Mouse (Mus musculus): ENCODE data around the gene Mageb2.
"Not testable (repeated sequence)": the region's sequence is repeated elsewhere in the genome, so short reads cannot be mapped to it uniquely, and the experiment has no call there.

The Mageb2 gene

GRCm38 (mm10) chrX:91331390-91331789 lies at the start of gene Mageb2:
Gene Mageb2 (plus strand): TSS chrX:91331690.
- not testable (repeated sequence) for DNase-seq

GRCm38 (mm10) chrX:91313256-91313655 lies 18.2 kb upstream of the Mageb2 start:
- not testable (repeated sequence) for DNase-seq

Measured in right cerebral cortex, postnatal 4 days (tissue).